Mouse (Mus musculus) erythroid progenitor cell, adult 5-6 weeks (primary cell): ENCODE results near the gene Dynlt1b. TPM values are rescaled to one million over a fixed set of nuclear protein-coding genes. Genes with fewer than 3 reads are reported as not detected.
A peak's percentile ranks its signal among the peaks of the same experiment; 100 is the strongest.
"Not testable (repeated sequence)": the region's sequence is repeated elsewhere in the genome, so short reads cannot be mapped to it uniquely, and the experiment has no call there.

ENCODE experiments used
- ATAC-seq: replicated peaks from 2 replicates; pipeline ENCODE4 v1.8.0; 2016; ENCODE audit warnings: moderate number of reproducible peaks, mild to moderate bottlenecking, moderate TSS enrichment, inconsistent platforms; ENCODE audit not compliant: poor library complexity, low FRiP score, severe bottlenecking
- total RNA-seq, 2 experiments: library from RNA; stranded (forward) in 1 of 2; stranded (reverse) in 1 of 2; fragments of 150-400 nt in 1 of 2; fragments of 186-747, 209-891 nt in 1 of 2; gene quantifications; 2 replicates each; pipeline versions ENCODE4 v1.2.3 to v1.2.4; 2015 to 2017; ENCODE audit warnings: low replicate concordance in 2 of 2

The Dynlt1b gene
- total RNA-seq, 2 experiments from 2014 or later: 30.8 to 31.0 TPM

DNA sequence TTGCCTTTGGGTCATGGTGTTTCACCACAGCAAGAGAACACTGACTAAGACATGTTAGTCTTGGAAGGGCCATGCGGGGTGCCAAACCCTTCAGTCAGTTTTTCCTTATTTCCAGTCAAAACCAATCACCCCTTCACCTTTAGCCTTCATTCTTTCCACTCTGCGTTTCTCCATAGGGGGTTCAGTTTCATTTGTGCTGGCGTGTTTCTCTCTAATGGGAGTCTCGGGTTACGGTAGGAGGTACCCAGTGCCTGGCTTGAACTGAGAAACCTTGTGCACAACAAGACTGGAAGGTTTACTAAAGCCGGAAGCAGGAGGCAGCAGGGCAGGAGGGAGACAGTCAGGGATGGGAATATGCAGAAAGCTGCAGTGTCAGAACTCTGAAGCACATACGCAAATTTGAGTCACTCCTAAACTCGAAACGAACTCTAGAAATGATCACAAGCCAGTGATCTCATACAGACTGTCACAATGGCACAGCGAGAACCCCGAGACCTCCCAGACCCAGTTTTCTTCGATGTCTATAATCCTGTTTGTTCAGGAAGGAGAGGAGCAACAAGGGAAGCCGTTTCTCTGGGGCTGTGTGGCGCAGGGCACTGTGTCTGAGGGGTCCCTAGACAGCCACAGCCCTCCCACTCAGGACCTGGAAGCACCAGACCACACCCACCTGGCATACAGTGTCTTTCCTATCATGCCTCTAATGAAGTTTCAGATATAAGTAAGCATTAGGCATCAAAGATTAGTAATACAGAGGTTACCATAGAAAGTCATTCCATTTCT, 8.2 kb upstream of the Dynlt1b start:
- ATAC-seq: not testable (repeated sequence)

DNA sequence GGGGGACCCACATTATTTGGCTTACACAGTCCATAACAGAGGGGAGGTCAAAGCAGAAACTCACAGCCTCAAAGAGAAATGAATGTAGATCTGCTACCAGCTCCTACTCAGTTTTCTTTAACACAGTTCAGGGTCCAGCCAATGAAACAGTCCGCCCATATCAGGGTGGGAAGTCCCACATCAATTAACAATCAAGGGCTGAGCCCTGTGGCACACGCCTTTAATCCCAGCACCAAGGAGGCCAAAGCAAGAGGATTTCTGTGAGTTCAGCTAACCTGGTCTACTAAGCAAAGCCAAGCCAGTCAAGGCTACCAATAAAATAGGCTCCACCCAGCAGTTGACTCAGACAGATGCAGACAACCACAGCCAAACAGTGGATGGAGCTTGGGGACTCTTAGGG, 7.5 kb upstream of the Dynlt1b start:
- not testable (repeated sequence) for ATAC-seq

DNA sequence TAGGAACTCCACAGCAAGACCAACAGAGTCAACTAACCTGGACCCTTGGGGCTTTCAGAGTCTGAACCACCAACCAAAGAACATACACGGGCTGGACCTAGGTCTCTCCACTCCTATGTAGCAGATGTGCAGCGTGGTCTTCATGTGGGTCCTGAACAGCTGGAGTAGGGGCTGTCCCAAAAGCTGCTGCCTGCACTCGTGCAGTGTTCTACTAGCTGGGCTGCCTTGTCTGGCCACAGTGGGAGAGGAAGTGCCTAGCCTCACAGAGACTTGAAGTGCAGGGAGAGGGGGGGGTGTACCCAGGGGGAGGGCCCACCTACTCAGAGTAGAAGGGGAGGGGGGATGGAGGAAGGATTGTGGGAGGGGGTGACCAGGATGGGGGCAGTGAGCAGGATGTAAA, 7.1 kb upstream of the Dynlt1b start:
- not testable (repeated sequence) for ATAC-seq

DNA sequence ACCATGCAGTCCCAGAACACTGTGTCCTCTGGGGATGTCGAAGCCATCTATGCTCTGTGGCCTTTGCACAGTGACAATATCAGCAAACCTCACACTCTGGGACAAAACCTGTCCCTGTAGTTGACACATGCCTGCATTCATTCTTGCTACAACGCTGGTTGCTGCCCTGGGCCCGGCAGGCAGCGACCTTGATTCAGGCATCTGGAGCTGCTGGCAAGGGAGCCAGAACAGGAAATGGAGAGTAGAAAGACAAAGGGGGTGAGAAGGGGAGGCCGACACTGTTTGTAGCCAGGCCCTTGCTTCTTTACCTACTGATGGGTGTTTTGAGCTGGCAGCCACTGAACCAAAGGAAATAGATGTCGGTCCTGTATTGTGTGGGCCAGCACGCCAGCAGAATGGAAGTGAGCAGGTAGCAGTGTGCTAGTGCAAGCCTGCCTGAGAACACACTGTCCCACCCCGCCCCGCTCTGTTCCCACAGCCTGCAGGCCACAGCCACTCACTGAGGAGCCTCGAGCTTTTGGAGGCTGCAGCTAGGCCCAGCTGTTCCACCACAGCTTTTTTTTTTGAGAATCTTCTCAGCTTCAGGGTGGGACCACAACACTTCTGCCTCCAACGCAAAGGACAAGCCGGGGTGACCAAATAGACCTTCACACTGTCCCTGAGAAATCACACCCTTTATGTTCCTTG, 5.5 kb upstream of the Dynlt1b start:
- not testable (repeated sequence) for ATAC-seq

DNA sequence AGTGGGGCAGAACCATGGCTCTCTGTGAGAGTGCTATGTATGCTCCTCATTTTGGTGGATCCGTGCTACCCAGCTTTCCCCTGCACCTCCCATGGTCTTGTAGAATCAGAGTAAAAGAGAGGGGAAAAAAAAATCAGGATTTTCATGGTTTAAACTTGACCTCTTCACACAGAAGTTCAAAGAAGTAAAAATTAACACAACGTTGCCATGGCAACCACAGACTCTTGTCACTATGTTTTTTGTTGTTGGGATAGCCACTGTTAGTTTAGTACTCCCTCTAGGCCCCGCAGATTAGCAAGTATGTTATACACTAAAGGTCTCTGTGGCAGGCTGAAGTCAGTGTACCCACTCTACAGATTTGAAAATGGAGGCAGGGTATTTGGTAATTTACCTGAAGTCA, 4.6 kb upstream of the Dynlt1b start:
- not testable (repeated sequence) for ATAC-seq

DNA sequence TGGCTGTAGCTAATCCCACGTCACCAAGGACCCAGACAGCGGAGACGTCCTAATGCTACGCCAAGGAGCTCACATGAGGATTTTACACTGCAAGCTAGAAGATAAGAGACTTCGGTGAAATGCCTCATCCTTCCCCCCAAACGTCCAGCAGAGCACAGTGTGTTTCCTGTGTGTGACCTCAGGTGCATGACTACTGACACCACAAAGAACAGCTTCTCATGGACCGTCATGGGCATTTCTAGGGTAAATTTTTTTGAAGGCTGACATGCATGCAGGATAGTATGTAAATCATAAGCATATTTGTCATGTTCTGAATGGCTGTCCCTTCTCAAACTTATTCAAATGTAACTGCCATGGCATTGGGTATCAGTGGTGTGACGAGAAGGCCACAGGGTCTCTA, 3.0 kb upstream of the Dynlt1b start:
- ATAC-seq: not testable (repeated sequence)

DNA sequence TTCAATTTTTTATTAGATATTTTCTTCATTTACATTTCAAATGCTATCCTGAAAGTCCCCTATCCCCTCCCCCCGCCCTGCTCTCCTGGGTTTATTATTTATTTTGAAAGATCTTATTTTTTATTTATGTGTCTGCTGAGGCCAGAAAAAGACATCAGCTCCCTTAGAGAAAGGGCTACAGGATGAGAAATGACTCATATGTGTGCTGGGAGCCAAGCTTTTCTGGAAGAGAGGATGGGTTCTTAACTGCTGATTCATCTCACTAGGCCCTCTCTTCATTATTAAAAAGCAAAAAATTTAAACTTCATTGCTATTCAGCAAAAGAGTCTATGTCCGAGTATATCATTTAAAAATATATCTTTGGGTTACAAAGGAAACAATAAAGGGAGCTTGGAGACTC, 986 bp upstream of the Dynlt1b start:
- ATAC-seq: not testable (repeated sequence)

DNA sequence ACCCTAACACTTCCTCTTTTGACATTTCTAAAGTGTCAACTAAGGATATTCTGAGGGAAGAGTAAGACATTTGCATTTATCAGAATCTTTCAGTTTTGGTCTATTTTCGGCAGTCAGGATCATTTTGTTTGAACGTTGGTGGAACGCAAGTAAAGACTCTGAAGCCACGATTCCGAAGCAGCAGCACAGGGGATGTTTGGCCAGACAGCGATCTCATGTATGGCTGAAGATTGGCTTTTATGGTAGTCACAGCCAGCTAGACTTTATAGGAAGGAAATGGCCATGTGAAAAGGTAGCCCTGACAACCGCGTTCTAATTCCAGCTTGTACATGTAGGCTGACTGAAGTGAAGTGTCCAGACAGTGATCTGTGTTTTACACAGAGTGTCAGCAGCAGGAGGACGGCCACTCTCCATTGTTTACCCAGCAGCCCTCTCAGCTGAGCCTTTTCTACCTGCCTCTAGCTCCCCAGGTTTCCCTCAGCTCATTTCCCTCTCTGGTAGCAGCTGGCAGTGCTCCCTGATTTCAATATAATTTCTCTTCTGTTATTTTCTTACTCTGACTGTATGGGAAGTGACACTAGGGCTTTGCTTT, 594 bp downstream of the Dynlt1b start:
- peak; percentile 35; the same call in 1 of the 2 replicates for ATAC-seq

DNA sequence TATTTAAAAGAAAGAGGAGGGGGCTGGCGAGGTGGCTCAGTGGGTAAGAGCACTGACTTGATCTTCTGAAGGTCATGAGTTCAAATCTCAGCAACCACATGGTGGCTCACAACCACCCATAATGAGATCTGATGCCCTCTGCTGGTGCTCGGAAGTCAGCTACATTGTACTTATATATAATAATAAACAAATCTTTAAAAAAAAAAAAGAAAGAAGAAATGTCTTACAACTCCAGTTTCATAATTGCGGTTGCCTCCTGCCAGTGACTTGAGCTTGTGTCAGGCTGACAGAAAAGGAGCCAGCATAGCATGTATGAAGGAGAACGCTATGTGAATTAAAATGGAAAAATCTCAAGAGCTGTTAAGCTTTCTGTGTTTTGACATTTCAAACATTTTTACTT, 2.5 kb downstream of the Dynlt1b start:
- ATAC-seq: not testable (repeated sequence)

DNA sequence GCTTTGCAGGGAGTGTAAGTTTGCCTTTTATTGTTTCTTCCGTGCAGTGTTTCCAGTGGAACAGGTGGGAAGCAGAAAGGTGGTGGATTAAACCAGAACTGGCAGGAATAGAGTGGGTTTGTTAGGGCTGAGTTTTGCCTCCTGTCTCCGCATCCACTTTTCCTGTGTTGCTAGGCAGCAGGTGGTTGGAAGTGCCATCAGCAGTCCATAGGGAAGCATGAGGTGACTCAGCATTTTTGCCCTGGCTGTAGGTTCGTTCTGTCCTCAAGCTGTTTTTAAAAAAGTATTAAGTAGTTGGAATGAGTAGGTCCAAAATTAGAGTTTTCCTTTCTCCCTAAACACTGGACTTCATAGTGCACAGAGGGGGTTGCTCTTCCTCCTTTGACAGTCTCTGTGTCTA, 3.8 kb downstream of the Dynlt1b start:
- not testable (repeated sequence) for ATAC-seq

DNA sequence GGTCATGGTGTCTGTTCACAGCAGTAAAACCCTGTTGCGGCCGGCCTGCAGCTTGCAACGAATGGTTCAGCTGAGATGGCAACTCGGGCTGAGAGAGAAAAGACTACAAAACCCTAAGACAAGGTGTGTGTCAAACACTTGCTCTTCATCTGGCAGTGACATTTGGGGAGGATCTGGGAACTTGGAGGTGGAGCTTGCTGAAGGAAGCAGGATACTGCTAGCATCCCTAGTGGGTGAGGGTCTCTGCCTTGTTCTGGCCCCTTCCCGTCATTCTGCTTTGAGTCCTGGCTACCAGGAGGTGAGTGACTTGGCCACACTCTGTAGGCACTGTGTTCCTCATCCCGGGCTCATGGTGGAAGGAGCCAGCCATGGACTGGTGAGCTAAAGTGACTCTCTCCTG, 8.2 kb downstream of the Dynlt1b start:
- ATAC-seq: not testable (repeated sequence)

DNA sequence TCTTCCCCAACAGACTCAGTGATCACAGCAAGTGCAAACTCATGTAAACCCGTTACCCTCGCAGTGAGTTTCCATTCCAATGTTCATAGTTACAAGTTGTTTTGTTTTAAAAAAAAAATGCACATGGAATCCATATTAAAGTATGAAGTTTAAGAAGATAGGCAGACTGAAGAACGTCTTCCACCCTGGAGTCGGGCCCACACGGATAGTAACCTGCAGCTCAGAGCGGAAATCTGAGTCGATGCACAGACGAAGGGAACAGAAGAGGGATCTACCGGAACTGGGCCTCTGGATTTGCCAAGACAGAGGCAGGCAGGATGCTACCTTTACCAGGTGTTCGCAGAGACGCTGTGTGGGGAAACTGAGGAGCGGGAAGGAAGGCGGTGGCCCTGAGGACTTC, 10.0 kb downstream of the Dynlt1b start:
- not testable (repeated sequence) for ATAC-seq

DNA sequence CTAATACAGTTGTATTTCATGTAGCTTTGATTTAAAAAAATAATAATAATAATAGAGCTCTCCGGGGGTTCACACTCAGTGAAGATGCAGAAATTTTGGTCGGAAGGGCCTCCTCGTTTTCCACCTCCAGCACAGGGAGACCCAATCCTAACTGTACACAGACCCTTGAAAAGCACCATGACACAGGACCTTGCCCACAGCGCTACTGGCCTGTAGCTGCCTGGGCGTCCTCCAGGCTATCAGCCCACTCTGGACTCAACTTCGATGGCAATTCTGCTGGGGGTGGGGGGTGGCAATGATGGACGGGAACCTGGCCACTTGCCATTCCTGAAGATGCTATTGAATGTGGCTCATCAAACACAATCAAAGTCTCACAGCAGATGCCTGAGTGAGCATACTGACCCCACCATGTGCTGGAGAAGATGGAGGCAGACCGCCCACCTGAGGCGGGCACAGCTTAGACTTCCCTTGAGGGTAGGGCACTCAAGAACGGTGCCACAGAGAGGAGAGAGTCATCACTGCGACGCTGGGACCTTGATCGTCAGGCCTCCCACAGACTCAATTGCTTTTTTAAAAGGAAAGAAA, 10.7 kb downstream of the Dynlt1b start:
- ATAC-seq: not testable (repeated sequence)

DNA sequence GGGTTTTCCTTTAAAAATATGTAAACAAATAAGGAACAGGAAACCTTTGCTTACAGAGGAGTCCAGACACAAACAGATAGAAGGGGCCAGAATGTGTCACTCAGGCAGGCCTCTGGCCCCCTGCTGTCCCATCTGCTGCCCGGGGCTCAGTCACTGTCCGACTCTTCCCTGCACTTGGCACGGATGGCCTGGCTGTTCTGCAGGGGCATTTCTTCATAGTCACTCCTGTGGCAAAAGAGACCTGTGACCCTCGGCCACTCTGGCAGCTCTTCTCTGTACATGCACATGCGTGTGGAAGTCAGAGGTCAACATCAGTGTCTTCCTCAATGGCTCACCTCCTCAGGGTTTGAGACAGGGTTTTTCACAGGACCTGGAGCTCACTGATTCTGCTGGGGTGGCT, 11.3 kb downstream of the Dynlt1b start:
- ATAC-seq: not testable (repeated sequence)

DNA sequence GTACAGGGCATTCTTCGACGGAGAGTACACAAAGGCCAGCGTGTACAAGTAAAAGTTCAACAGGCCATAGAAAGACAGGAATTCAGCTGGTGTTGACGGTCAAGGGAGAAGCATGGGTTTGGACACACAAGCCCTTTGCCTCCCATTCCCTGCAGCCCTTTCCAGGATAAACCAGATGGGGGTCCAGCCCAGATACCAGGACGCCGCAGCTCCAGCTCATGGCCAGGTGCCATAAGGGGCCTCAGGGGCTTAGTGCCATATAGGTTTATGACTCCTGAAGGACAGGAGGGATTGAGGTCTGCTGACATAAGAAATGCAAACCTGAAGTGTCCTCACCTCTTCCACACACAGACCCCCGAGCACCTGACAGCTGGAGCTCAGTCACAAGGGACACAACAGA, 12.6 kb downstream of the Dynlt1b start:
- ATAC-seq: not testable (repeated sequence)

DNA sequence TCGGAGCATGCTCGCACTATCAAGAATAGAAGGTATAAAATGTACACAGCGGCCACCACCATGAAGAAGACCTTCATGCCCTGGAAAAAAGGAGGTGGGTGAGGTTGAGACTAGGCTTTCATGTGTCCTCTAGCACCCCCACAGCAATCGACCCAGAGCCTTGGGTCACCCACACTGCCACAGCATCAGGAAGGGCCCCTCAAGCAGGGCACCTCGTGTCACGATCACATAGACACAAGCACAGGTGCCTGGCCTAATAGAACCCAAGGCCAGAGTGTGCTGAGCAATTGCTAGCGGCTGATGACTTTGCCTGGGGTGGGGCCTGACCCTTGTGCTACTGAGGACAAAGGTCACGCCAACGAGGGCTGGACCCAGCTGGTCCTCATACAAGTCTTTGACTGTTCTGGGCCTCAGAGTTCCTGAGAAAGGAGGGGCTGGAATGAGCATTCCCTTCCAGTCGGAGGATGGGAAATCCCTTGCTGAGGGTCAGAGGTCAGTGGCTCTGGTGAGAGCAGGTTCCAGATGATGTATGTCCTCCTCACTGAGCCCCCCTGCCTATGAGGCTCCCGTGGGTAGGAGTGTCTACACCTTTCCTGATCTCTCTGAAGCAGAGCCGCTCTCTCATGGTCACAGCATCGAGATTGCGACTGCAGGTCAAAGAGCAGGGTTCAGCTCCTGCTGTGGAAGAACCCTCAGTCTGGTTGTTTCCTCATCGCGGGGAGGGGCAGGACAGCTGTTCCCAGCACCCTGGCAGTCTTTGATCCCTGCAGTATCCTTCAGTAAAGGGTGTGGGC, 16.1 kb downstream of the Dynlt1b start:
- ATAC-seq: not testable (repeated sequence)

DNA sequence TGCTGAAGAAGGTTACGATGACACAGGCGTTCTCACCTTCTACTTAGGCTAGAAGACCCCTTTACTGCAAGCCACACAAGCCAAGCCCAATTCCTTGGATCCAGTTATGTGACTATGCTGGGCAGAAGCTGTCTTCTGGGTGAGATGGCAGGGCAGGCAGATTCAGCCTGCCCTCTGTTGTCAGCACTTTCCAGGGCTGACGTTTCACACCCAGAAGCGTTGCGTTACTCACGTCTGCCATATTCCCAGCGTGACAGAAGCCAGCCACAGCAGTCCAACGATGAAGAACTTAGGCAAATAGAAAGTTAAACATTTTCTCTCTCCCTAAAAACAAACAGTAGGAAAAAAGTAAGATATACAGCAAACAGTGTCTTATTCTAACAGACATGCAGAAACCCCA, 18.4 kb downstream of the Dynlt1b start:
- ATAC-seq: not testable (repeated sequence)

DNA sequence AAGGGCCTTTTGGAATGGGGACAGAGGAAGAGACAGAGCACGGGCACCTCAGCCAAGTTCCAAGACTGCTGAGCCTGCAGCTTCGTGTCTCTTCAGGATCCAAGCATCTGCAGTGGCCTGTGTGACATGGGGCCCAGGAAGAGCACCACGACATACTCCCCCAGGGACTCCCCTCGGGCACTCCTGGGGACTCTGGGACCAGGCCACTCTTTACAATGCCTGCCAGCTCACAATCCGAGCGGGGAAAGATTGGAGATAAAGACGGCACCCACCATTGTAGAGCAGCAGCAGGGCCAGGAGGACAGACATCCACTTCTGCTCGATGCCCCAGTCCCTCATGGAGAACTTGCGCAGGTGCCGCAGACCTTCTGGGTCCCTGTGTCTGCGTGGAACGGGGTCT, 19.3 kb downstream of the Dynlt1b start:
- not testable (repeated sequence) for ATAC-seq

DNA sequence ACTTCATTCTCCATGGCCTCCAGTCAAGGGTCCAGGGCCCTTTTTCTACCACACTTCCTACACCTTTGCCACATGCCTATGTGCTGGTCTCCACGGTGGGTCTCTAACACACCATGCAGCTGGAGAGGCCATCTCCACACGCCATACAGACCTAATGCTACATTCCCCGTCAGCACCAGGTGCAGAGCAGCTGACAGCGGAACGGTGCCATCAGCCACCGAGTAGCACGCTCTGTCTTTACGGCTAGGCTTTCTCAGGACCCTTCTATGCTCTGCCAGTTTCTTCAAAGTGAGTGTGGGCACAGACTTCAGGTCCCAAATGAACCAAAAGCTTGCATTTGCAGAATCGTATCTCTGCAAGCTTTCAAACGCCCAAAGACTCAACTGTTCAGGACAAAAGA, 21.3 kb downstream of the Dynlt1b start:
- not testable (repeated sequence) for ATAC-seq

DNA sequence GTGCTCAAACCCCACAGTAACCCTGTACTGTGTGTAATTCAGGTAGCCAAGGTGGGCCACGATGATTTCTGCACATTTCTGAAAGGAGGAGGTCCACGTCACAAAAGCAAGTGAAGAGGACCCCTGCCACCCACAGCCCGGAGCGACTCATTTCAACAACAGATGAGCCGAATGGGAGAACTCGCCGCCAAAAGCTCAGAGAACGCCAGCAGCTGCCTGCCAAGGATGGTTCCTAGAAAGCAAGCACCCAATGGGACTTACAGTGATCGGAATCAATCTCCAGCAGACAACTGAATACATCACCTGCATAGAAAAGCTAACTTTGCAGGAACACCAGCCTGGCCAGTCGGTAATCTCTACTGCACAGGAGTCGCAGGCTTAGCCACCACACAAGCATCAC, 22.8 kb downstream of the Dynlt1b start:
- ATAC-seq: not testable (repeated sequence)
